Mouse (Mus musculus) stomach, embryonic 15.5 days (tissue): ENCODE data around the gene Fam229a. TPM values are rescaled to one million over a fixed set of nuclear protein-coding genes. Genes with fewer than 3 reads are reported as not detected.
A peak's percentile ranks its signal among the peaks of the same experiment; 100 is the strongest.

Source experiments
- ATAC-seq: fragments of 200-750 bp; cut with Nextera tagmentation; 2 replicates; pipeline ENCODE4 v1.8.0; 2017; ENCODE audit warnings: low read depth, moderate number of reproducible peaks, moderate TSS enrichment; ENCODE audit not compliant: insufficient read depth, low FRiP score
- H3K27ac ChIP-seq: fragments of 300-500 bp; sonication (generic); 2 replicates; pipeline ENCODE4 v1.5.1; 2015; ENCODE audit warnings: mild to moderate bottlenecking, inconsistent platforms
- H3K27me3 ChIP-seq: fragments of 300-500 bp; sonication (generic); replicated peaks from 2 replicates; pipeline ENCODE4 v1.6.1; 2015; ENCODE audit warnings: inconsistent platforms
- H3K36me3 ChIP-seq: fragments of 300-500 bp; sonication (generic); 2 replicates; pipeline ENCODE4 v1.6.1; 2015; ENCODE audit warnings: inconsistent platforms
- H3K4me1 ChIP-seq: fragments of 300-500 bp; sonication (generic); 2 replicates; pipeline ENCODE4 v1.6.1; 2015; ENCODE audit warnings: inconsistent platforms
- H3K4me2 ChIP-seq: fragments of 300-500 bp; sonication (generic); 2 replicates; pipeline ENCODE4 v1.6.1; 2015; ENCODE audit warnings: mild to moderate bottlenecking, inconsistent platforms
- H3K4me3 ChIP-seq: fragments of 300-500 bp; sonication (generic); replicated peaks from 2 replicates; pipeline ENCODE4 v1.5.1; 2015; ENCODE audit warnings: inconsistent platforms
- H3K9ac ChIP-seq: fragments of 300-500 bp; sonication (generic); 2 replicates; pipeline ENCODE4 v1.6.1; 2015; ENCODE audit warnings: inconsistent platforms
- H3K9me3 ChIP-seq: fragments of 300-500 bp; sonication (generic); 2 replicates; pipeline ENCODE4 v1.6.1; 2016; ENCODE audit warnings: inconsistent platforms
- WGBS: fragments of 180-500 bp; shearing (Covaris S2); methylation state at CpG from one replicate; pipeline ENCODE4 v1.1.7; 2015; 5-methylcytosine and 5-hydroxymethylcytosine counted together
- polyA plus RNA-seq: library from polyadenylated mRNA; unstranded; fragments of >200 nt; fragmentation: Nextera tagmentation; extraction: Ambion mirVana; gene quantifications from 2 replicates; pipeline ENCODE4 v1.2.1, GENCODE M21; 2015

Gene Fam229a
- polyA plus RNA-seq, 1 experiment from 2014 or later, result 0.26 TPM

- H3K4me3 ChIP-seq, result peak overlapping the region; percentile 61
- peaks cover 45% of the 10 kb centered on the region for H3K4me1 ChIP-seq
- no peaks in the 10 kb centered on the region for H3K27me3 ChIP-seq
- no peaks in the 10 kb centered on the region for H3K36me3 ChIP-seq
- H3K27ac ChIP-seq, result peak overlapping the region; percentile 90
- H3K4me2 ChIP-seq, result peak overlapping the region; percentile 64
- no peaks in the 10 kb centered on the region for H3K9me3 ChIP-seq
- 76% methylated on average over 8 of the region's 8 CpGs for whole genome bisulfite sequencing
- H3K9ac ChIP-seq, result no peak overlapping the region
- ATAC-seq, result no peak
Observed at GRCm38 (mm10) chr4:129500017-129500416, 9.0 kb downstream of the Fam229a start.

GRCm38 (mm10) chr4:129500607-129501566 is 9.9 kb downstream of the Fam229a start:
- H3K36me3 ChIP-seq, result no peaks in the 10 kb centered on the region
- no peaks in the 10 kb centered on the region for H3K9me3 ChIP-seq
- peaks cover 43% of the 10 kb centered on the region for H3K4me1 ChIP-seq
- H3K9ac ChIP-seq, result peak overlapping the region; percentile 34; the same call in 1 of the 2 replicates
- H3K27ac ChIP-seq, result peak overlapping the region; percentile 90
- H3K27me3 ChIP-seq, result no peaks in the 10 kb centered on the region
- peak overlapping the region; percentile 61 for H3K4me3 ChIP-seq
- ATAC-seq, result peak; percentile 90
- peak overlapping the region; percentile 64 for H3K4me2 ChIP-seq
- 2% methylated on average over 46 of the region's 49 CpGs for WGBS

DNA sequence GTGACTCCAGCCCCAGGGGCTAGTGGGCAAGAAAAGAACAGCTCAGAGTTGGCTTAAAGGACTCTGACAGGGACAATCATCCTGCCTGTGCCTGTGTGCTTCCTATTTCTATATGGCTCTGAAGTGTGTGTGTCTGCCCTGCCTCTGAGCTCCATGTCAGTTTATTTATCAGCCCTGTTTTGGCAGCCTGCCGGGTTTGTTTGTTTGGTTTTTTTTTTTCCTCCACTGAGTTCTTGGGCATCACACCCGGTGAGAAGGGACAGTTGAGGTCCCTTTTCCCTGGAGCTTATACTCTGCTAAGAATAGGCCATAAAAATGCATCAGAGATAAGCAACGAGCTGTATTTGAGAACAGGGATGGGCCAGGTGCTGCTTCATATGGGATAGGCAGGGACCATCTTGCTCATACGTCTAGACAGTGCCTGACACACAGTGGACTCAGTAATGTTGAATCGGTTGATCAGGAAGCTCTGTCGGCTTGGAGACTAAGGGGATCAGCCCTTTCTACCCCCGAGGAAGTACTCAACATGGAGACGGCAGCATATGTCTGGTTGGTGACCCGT is 11.4 kb downstream of the Fam229a start:
- Histone ChIP-seq H3K27ac (0 out of 2 replicates have a peak overlapping the region, but pooled peaks have one; percentile 40), H3K9me3 (no peaks in the 10 kb centered on the region), H3K9ac (no peak overlapping the region), H3K4me3 (no peak overlapping the region), H3K4me1 (peaks cover 31% of the 10 kb centered on the region), H3K36me3 (no peaks in the 10 kb centered on the region), H3K4me2 (no peak overlapping the region), H3K27me3 (no peaks in the 10 kb centered on the region)
- WGBS, result 47% methylated on average over 9 of the region's 9 CpGs
- no peak for ATAC-seq

DNA sequence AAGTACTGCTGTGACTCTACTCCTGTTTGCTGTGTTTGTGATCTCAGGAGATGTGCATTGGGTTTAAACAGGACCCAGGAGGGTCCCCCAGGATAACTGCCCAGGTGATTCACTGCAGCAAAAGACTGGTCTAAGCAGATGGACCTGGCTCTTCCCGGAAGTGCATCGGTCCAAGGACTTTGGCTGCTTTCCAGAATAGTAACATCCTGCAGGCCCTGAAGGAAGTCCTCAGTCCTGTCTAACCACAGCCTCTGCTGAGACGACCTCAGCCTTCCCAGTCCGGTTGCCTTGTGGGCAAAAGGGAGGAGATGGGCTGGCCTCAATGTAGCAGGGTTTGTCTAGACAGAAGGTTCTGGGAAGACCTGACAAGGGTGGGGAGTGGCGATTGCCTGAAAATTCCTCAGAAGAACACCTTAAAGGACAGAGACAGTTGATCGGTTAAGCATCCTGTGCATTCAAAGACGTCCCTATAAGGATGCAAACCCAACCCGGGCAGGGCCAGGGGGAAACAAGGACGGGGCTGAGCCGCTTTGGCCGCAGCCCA is 12.0 kb downstream of the Fam229a start:
- Histone ChIP-seq H3K4me2 (no peak overlapping the region), H3K36me3 (no peaks in the 10 kb centered on the region), H3K9me3 (no peaks in the 10 kb centered on the region), H3K4me1 (peaks cover 31% of the 10 kb centered on the region), H3K27me3 (no peaks in the 10 kb centered on the region), H3K4me3 (no peak overlapping the region), H3K27ac (0 out of 2 replicates have a peak overlapping the region, but pooled peaks have one; percentile 40), H3K9ac (no peak overlapping the region)
- ATAC-seq, result no peak
- 53% methylated on average over 11 of the region's 11 CpGs for WGBS

GRCm38 (mm10) chr4:129505511-129505910 is 14.5 kb downstream of the Fam229a start:
- no peak overlapping the region for H3K27ac ChIP-seq
- no peak overlapping the region for H3K4me3 ChIP-seq
- H3K36me3 ChIP-seq, result no peaks in the 10 kb centered on the region
- H3K9me3 ChIP-seq, result no peaks in the 10 kb centered on the region
- ATAC-seq, result no peak
- no peak overlapping the region for H3K9ac ChIP-seq
- no peaks in the 10 kb centered on the region for H3K27me3 ChIP-seq
- no peak overlapping the region for H3K4me2 ChIP-seq
- WGBS, result 85% methylated on average over 3 of the region's 3 CpGs
- H3K4me1 ChIP-seq, result peaks cover 27% of the 10 kb centered on the region

DNA sequence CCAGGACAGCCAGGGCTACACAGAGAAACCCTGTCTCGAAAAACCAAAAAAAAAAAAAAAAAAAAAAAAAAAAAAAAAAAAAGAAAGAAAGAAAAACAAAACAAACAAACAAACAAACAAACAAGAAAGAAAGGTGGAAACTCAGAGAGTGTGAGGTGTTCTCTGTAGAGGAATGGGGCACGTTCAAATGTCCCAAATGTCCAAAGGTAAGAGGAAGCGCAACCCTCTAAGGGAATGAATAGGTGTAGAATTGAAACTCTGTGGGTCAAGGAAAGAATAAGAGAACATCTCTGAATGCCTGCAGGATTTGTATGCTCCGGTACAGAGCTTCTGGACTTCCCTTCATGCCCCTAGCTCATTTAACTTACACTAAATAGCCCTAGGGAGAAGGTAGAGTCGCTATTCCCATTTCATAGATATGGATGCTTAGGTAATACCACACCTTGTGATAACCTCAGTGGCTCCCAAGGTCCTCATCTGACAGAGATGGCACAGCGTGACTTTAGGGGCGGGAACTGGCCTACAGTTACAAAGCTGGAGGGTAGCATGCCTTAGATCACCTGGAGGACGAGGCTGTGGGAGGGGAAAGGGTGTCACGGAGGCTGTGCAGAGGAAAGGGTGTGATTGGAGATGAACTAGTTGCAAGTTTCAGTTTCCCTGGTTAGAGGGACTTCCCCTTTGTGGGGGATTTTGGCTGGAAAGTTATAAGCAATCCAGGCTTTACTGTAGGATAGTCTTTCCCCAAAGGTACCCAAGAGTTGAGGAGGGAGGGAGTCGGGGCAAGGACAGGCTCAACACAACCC is 16.6 kb downstream of the Fam229a start:
- Histone ChIP-seq H3K4me3 (no peak overlapping the region), H3K4me1 (peaks cover 20% of the 10 kb centered on the region; the same call in 1 of the 2 replicates), H3K27me3 (no peaks in the 10 kb centered on the region), H3K27ac (no peak overlapping the region), H3K4me2 (no peak overlapping the region), H3K9me3 (no peaks in the 10 kb centered on the region), H3K9ac (no peak overlapping the region), H3K36me3 (no peaks in the 10 kb centered on the region)
- 60% methylated on average over 9 of the region's 10 CpGs for WGBS
- no peak for ATAC-seq

GRCm38 (mm10) chr4:129508237-129508515 is 17.2 kb downstream of the Fam229a start:
- Histone ChIP-seq H3K4me2 (no peak overlapping the region), H3K9me3 (no peaks in the 10 kb centered on the region), H3K27me3 (no peaks in the 10 kb centered on the region), H3K4me1 (peaks cover 17% of the 10 kb centered on the region), H3K27ac (no peak overlapping the region), H3K9ac (no peak overlapping the region), H3K36me3 (no peaks in the 10 kb centered on the region), H3K4me3 (no peak overlapping the region)
- ATAC-seq, result no peak
- WGBS, result 54% methylated on average over 3 of the region's 3 CpGs

DNA sequence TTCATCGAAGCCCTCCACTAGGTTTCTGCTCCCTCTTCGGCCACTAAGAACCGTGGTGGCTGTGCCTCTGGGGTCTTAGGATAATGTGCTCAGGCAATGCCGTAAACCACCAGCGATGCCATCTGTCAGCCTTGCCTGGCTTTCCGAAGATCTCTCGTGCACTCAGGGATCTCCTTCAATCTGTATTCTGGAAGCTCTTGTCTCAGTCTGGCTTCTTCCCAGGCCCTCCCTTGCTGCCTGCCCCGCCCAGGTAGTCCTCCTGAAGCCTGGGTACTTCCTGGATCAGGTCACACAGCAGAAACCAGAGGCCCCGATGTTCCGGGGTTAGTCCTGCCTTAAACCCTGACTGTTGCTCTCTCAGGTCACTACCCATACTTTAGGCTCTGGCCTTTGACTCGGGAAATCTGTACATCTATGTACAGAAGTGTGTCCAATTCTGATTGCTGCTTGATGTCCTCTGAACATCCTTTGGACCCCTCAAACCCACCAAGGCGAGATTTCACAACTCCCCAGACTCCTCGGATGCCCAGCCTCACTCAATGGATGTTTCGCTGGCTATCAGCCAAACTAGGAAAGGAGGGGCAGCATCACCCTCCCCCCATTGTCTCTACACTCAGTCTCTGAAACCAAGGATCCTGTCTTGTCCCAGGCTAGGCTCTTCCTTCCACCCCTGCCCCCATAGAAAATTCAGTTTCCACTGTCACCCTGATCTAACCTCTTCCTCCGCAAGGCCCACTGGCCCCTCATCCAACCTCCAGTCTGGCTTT is 18.0 kb downstream of the Fam229a start:
- Histone ChIP-seq H3K9me3 (no peaks in the 10 kb centered on the region), H3K9ac (no peak overlapping the region), H3K4me3 (no peak overlapping the region), H3K4me1 (peaks cover 17% of the 10 kb centered on the region), H3K27me3 (no peaks in the 10 kb centered on the region), H3K36me3 (no peaks in the 10 kb centered on the region), H3K4me2 (no peak overlapping the region), H3K27ac (peak overlapping the region; percentile 33; the same call in 1 of the 2 replicates)
- 58% methylated on average over 15 of the region's 15 CpGs for WGBS
- ATAC-seq, result no peak

DNA sequence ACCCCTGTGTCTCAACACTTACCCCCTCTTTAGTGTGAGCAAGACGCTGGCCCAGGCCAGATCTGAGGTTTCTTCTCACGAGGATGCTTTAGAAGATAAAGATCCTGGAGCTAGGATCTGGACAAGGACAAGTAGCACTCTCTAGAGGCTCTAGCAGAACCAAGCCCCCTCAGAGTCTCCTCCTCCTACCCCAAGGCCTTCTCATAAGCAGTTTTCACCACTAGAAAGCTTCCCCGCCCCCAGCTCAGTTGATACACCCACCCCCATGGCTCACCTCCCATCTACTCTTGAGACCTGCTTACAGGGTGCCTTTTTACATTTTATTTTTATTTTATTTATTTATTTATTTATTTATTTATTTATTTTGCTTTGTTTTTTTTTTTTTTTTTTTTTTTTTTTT is 18.7 kb downstream of the Fam229a start:
- H3K27me3 ChIP-seq, result no peaks in the 10 kb centered on the region
- no peak overlapping the region for H3K4me2 ChIP-seq
- H3K27ac ChIP-seq, result no peak overlapping the region
- ATAC-seq, result no peak
- H3K36me3 ChIP-seq, result no peaks in the 10 kb centered on the region
- no peak overlapping the region for H3K9ac ChIP-seq
- H3K4me1 ChIP-seq, result peaks cover 17% of the 10 kb centered on the region
- no peak overlapping the region for H3K4me3 ChIP-seq
- H3K9me3 ChIP-seq, result no peaks in the 10 kb centered on the region
- WGBS, result 59% methylated on average over 3 of the region's 3 CpGs

- ATAC-seq, result no peak
- no peaks in the 10 kb centered on the region for H3K27me3 ChIP-seq
- no peak overlapping the region for H3K27ac ChIP-seq
- no peaks in the 10 kb centered on the region for H3K36me3 ChIP-seq
- peaks cover 25% of the 10 kb centered on the region for H3K4me1 ChIP-seq
- WGBS, result 59% methylated on average over 6 of the region's 6 CpGs
- H3K4me2 ChIP-seq, result no peak overlapping the region
- H3K9ac ChIP-seq, result no peak overlapping the region
- H3K9me3 ChIP-seq, result no peaks in the 10 kb centered on the region
- H3K4me3 ChIP-seq, result no peak overlapping the region
Observed at GRCm38 (mm10) chr4:129510723-129511412, 19.9 kb downstream of the Fam229a start.
